Mouse (Mus musculus) layer of hippocampus, adult 9-11 months (tissue): ENCODE results near the gene Nrxn3.

Experiments
- DNase-seq: peaks from one replicate; pipeline ENCODE4 v3.0.0; 2022

Gene Nrxn3

GRCm38 (mm10) chr12:88722691-88723070 lies at the start of gene Nrxn3:
TSS of gene Nrxn3 (plus strand) at chr12:88722876.
- DNase-seq: peak; percentile 72

GRCm38 (mm10) chr12:88704159-88704846 lies 18.4 kb upstream of the Nrxn3 start:
- no peak for DNase-seq

GRCm38 (mm10) chr12:88705959-88706358 lies 16.7 kb upstream of the Nrxn3 start:
- DNase-seq: no peak

- DNase-seq: no peak
Observed at GRCm38 (mm10) chr12:88707786-88708185, 14.9 kb upstream of the Nrxn3 start.

- peak; percentile 25 for DNase-seq
Observed at GRCm38 (mm10) chr12:88709223-88709622, 13.5 kb upstream of the Nrxn3 start.

GRCm38 (mm10) chr12:88713456-88713855 lies 9.2 kb upstream of the Nrxn3 start:
- peak; percentile 63 for DNase-seq

DNA sequence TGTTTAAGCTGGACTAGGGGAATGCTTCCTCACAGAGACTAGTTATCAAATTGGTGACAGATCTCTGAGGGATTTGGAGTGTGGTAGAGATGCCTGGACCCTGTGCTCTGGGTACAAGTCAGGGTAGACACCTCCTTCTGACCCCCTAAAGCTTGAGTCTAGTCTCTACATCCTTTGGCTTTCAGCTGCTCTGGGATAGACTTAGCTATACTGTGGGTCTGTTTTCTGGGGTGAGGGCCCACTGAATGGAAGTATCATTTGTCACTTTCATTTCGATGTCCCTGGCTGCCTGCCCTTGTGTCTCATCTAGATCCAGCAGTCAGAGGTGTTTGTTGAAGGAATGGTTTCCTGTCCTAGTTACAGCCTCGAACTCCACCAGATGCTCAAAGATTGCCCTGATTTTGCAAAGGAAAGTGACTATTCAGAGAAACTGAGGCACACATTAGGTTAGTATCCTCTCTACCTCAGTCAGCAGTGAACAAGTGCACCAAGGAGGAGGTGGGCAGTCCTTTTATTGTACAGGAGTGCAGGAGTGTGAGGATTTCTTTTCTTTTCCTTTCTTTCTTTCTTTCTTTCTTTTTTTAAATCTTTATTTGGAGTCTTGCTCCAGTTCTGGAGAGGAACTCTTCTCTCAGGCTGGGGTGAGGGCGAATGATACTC lies 515 bp upstream of the Nrxn3 start:
- no peak for DNase-seq

- no peak for DNase-seq
Observed at GRCm38 (mm10) chr12:88726316-88726715, 3.6 kb downstream of the Nrxn3 start.

- DNase-seq: no peak
Observed at GRCm38 (mm10) chr12:88726755-88727154, 4.1 kb downstream of the Nrxn3 start.

- no peak for DNase-seq
Observed at GRCm38 (mm10) chr12:88730720-88731119, 8.0 kb downstream of the Nrxn3 start.

DNA sequence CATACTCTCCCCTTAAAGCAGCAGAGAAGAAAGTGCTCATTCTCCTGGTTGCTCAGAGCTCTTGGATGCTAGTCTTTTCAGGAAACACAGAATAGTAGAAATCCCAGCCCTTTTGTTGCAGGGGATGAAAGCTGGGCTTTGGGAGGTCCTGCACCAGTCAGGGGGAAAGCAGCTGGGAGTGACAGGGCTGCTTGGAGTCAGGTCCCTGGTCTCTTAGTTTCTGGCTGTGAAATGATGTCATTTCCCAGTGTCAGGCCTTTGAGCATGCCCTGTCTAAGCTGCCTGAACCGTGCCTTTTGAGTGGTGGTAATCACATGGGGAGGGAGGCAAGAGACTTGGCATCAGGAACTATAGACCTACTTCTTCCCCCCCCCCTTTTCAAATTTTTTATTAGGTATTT lies 12.4 kb downstream of the Nrxn3 start:
- no peak for DNase-seq

DNA sequence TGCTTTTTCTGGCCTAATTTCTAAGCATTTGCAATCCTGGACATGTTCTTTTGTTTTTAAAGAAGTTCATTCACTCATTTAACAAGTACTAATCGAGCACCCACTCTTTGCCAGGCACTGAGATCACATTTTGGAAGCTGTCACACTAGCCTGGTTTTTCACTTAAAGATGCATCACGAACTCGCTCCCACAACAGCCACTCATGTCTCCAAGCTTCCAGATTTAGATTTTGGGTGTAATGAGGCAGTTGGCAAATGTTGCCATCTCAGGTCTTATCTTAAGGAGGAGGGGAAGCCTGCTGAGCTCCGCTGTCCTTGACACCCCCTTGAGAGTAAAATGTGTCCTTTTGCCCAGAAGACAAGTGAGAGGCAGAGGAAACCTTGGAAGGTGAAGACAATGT lies 14.4 kb downstream of the Nrxn3 start:
- peak; percentile 44 for DNase-seq

DNA sequence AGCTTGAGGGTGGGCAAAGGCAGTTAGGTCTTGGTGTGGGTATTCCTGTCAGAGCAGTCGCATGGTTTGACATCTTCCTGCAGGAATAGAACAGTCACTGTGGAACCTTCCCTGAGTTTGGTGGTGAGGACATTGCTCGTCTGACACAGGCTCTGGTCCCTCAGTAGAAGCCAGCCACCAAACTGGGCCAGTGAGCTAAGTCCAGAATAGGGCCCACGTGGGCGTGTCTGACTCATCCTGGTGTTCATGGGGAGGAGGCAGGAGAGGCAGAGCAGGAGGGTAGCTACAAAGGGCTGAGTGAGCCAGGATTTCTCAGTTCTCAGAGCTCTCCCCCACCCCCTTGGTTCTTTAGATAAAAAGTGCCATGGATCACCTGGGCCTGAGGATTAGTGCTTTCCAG lies 15.9 kb downstream of the Nrxn3 start:
- peak; percentile 73 for DNase-seq

DNA sequence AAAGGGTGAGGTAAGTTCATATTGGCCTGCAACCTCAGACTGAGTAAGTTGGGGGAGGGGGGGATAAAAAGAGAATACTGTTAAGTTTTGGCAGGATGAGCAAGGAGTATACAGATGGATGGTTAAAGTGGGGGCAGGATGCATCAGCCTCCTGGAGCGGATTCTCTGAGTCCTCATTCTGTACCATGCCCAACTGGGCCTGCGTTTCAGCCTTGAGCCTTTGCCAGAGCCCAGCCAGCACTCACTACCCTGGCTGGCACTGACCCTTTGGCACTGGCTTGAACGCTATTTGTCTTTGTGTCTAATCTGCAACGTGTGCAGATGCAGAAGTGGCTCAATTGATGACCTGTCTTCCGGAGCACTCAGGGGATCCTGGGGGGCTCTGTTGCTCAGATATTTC lies 24.1 kb downstream of the Nrxn3 start:
- DNase-seq: no peak

- no peak for DNase-seq
Observed at GRCm38 (mm10) chr12:88764791-88765190, 42.1 kb downstream of the Nrxn3 start.

DNA sequence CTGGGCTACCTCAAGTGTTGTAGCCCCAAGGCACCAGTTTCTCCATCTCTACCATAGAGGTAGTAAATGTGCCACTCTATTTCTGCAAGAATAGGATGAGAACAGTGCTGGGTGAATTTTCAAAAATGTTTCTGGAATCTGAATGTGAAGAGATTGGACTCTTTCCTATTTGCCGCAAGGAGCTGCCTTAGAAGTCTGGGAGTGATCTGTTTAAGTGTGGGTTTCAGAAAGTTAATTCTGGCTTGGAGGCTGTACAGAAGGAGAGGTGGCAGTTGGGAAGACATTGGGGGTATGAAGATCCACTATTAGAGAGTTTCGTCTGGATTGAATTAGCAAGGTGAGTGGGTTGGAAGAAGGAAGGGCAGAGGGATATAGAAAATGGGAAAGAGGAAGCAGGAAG lies 52.0 kb downstream of the Nrxn3 start:
- DNase-seq: no peak

DNA sequence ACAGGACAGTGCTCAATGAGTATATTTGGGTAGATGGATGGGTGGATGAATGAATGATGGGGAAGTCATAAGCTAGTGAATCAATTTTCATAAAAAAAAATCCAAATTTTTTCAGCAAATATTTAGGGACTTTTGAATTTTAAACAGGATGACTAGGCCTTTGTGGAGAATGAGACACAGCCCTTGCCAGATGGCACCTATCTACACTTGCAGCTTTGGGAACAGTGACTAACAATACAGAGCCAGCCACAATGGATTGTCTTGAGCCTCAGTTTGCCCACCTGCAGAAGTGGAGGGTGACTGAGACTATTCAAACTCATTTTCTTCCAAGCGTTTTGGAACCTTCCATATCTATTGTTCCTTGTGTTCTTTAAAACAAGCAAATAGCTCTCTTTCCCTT lies 55.4 kb downstream of the Nrxn3 start:
- DNase-seq: peak; percentile 32

DNA sequence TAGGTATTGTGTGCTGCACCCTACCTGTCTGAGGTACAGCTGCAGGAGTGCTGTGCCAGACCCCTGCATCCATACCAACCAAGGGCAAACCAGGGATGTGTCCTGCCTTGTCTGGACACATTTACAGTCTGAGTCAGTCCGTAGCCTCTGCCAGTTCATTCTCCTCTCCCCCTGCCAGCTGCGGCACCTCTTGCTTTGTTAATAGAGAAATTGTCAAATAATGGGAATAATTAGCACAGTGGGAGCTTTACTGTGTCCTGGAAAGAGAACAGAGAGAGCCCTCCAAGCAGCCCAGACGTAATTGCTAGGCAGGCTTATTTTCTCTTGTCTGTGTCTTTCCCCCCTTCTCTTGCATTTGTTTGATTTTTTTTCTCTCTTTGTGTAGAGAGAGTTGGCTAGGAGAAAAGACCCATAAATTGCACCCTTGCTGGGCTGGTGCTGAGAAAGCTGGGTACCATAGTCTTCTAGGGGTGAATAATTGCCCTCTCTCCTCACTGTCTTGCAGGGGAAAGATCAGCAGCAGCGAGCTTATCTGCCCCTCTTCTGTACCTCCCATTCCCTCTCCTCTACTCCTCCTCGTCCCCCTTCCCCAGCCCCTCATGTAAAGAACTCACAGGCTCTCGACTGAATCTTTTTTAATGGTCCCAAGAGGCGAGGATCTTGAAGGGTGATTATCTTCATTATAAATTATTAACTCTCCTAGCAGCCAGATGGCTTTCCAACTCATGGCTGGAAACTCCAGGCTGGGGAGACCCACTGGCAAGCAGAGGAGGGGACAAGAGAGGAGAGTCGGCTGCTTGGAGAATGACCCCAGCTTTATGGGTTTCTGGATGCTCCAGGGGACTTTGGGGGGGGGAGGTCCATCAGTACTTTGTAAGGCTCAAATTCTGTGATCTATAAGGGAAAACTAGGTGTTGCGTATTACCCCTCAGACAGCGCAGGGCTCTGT lies 61.8 kb downstream of the Nrxn3 start:
- no peak for DNase-seq

GRCm38 (mm10) chr12:88793314-88793713 lies 70.6 kb downstream of the Nrxn3 start:
- no peak for DNase-seq

DNA sequence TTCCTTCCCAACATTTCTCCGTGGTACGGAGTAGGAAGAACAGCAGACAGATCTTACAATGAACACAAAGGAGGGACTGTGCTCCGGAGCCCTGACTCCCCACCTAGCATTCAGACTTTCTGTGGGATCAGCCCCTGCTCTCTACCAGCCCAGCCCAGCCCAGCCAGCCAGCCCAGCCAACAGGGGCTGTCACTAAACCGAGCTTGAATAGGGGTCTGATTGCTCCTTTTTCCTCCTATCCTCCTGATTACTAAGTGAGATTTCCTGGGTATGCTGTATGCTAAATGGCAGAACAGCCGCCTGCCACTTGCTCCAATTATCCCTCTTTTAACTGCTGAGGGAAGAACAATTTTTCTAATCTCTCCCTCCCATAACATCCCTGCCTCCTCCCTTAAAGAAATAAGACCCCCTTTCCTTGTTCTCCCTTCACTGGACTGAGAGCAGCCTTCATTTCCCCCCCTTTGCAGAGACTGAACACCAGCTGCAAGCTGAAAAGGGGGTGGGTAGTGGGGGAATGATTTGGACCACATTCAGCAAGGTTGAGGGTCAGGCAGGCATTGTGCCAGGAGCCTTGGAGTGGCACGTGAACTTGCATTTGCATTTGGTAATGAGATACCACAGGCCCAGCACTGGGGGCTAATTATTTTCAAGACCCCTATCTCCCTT lies 78.4 kb downstream of the Nrxn3 start:
- no peak for DNase-seq

GRCm38 (mm10) chr12:88801656-88802007 lies 79.0 kb downstream of the Nrxn3 start:
- DNase-seq: no peak

- DNase-seq: no peak
Observed at GRCm38 (mm10) chr12:88808947-88809346, 86.3 kb downstream of the Nrxn3 start.

DNA sequence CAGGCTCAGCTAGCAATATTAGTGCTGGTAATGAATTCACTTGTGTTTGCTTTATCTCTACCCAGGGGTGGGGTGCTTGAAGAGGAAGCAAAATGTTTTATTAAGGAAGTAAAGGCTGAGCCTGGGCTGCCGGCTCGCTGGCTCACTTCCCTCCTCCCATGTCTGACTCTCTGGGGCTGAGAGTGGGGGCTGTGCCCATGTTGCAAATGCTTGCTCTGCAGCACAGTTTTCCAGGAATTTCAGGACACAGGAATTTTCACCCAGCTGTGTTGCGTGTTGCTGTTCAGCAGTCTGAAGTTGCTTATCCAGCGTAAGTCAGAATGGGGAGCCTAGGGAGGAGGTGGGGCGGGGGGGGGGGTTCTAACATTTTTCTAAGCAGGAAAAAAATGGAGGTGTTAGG lies 89.5 kb downstream of the Nrxn3 start:
- DNase-seq: peak; percentile 11
